Mouse (Mus musculus): Measurements from ENCODE around the gene Hs3st6. TPM values are rescaled to one million over a fixed set of nuclear protein-coding genes. Genes with fewer than 3 reads are reported as not detected.
A peak's percentile ranks its signal among the peaks of the same experiment; 100 is the strongest.

The Hs3st6 gene
- polyA plus RNA-seq, 1 experiment: not detected

GRCm38 (mm10) chr17:24798229-24798628 lies 45.4 kb downstream of the Hs3st6 start:
- TF ChIP-seq CTCF (IDR thresholded peaks at IDR 0.05; ENCODE audit: borderline replicate concordance, insufficient read depth, low read length): no peak
- TF ChIP-seq POLR2A (IDR thresholded peaks at IDR 0.05; ENCODE audit: low read depth, low read length): no peak
- H3K4me3 ChIP-seq (ENCODE audit: insufficient read depth, low read length): no peak overlapping the region
- H3K27ac ChIP-seq (ENCODE audit: insufficient read depth, low read length): no peak overlapping the region
- H3K4me1 ChIP-seq (ENCODE audit: control insufficient read depth, insufficient read depth, low read length): no peaks in the 10 kb centered on the region

GRCm38 (mm10) chr17:24799476-24799875 lies 46.7 kb downstream of the Hs3st6 start:
- Histone ChIP-seq H3K27ac (ENCODE audit: insufficient read depth, low read length) (no peak overlapping the region), H3K4me3 (ENCODE audit: insufficient read depth, low read length) (no peak overlapping the region), H3K4me1 (ENCODE audit: control insufficient read depth, insufficient read depth, low read length) (no peaks in the 10 kb centered on the region)
- TF ChIP-seq POLR2A (IDR thresholded peaks at IDR 0.05; ENCODE audit: low read depth, low read length) (no peak), CTCF (IDR thresholded peaks at IDR 0.05; ENCODE audit: borderline replicate concordance, insufficient read depth, low read length) (no peak)

GRCm38 (mm10) chr17:24800524-24800923 lies 47.7 kb downstream of the Hs3st6 start:
- H3K4me1 ChIP-seq (ENCODE audit: control insufficient read depth, insufficient read depth, low read length): no peaks in the 10 kb centered on the region

GRCm38 (mm10) chr17:24803952-24804951 lies 51.5 kb downstream of the Hs3st6 start, which contains the start of gene Meiob:
TSS of gene Meiob (plus strand) at chr17:24804289.
- peak within 1 kb of the TSS; percentile 49 for H3K4me3 ChIP-seq (ENCODE audit: insufficient read depth, low read length)
- no peak for TF ChIP-seq CTCF (IDR thresholded peaks at IDR 0.05; ENCODE audit: borderline replicate concordance, insufficient read depth, low read length)
- TF ChIP-seq POLR2A (IDR thresholded peaks at IDR 0.05; ENCODE audit: low read depth, low read length): no peak
- no peak within 1 kb of the TSS for H3K27ac ChIP-seq (ENCODE audit: insufficient read depth, low read length)
- no peaks in the 10 kb centered on the region for H3K4me1 ChIP-seq (ENCODE audit: control insufficient read depth, insufficient read depth, low read length)

More at GRCm38 (mm10) chr17:24800524-24800923, 47.7 kb downstream of the Hs3st6 start:
- TF ChIP-seq POLR2A (IDR thresholded peaks at IDR 0.05; ENCODE audit: low read depth, low read length) (no peak), CTCF (IDR thresholded peaks at IDR 0.05; ENCODE audit: borderline replicate concordance, insufficient read depth, low read length) (no peak)
- H3K4me3 ChIP-seq (ENCODE audit: insufficient read depth, low read length): no peak overlapping the region
- H3K27ac ChIP-seq (ENCODE audit: insufficient read depth, low read length): no peak overlapping the region

Other genes with a start within 250 kb of the Hs3st6 start
- 161 and 163 TPM in 2 replicates for gene Traf7, start 225.1 kb upstream of the Hs3st6 start, polyA plus RNA-seq (2011; ENCODE audit: insufficient read length, low read depth, missing spikeins)
- 1.4 and 1.6 TPM in 2 replicates for gene Rab26, start 218.8 kb upstream of the Hs3st6 start, polyA plus RNA-seq (2011; ENCODE audit: insufficient read length, low read depth, missing spikeins)
- 63.1 and 66.7 TPM in 2 replicates for gene Pkd1, start 203.2 kb upstream of the Hs3st6 start, polyA plus RNA-seq (2011; ENCODE audit: insufficient read length, low read depth, missing spikeins)
- 75.0 and 83.8 TPM in 2 replicates for gene Tsc2, start 120.4 kb upstream of the Hs3st6 start, polyA plus RNA-seq (2011; ENCODE audit: insufficient read length, low read depth, missing spikeins)
- gene Nthl1, start 120.3 kb upstream of the Hs3st6 start, polyA plus RNA-seq (2011; ENCODE audit: insufficient read length, low read depth, missing spikeins): 8.7 and 11.1 TPM in 2 replicates
- 24.2 and 25.9 TPM in 2 replicates for gene Slc9a3r2, start 102.7 kb upstream of the Hs3st6 start, polyA plus RNA-seq (2011; ENCODE audit: insufficient read length, low read depth, missing spikeins)
- not detected in 2 replicates for gene Npw, start 94.5 kb upstream of the Hs3st6 start, polyA plus RNA-seq (2011; ENCODE audit: insufficient read length, low read depth, missing spikeins)
- 21.6 and 22.2 TPM in 2 replicates for gene Zfp598, start 83.3 kb upstream of the Hs3st6 start, polyA plus RNA-seq (2011; ENCODE audit: insufficient read length, low read depth, missing spikeins)
- 0.99 and 1.1 TPM in 2 replicates for gene Syngr3, start 63.0 kb upstream of the Hs3st6 start, polyA plus RNA-seq (2011; ENCODE audit: insufficient read length, low read depth, missing spikeins)
- 26.8 and 34.7 TPM in 2 replicates for gene Gfer, start 56.8 kb upstream of the Hs3st6 start, polyA plus RNA-seq (2011; ENCODE audit: insufficient read length, low read depth, missing spikeins)
- gene Noxo1, start 56.8 kb upstream of the Hs3st6 start, polyA plus RNA-seq (2011; ENCODE audit: insufficient read length, low read depth, missing spikeins): 1.2 and 2.4 TPM in 2 replicates
- 24.8 and 27.5 TPM in 2 replicates for gene Tbl3, start 45.3 kb upstream of the Hs3st6 start, polyA plus RNA-seq (2011; ENCODE audit: insufficient read length, low read depth, missing spikeins)
- gene Rnf151, start 34.9 kb upstream of the Hs3st6 start, polyA plus RNA-seq (2011; ENCODE audit: insufficient read length, low read depth, missing spikeins): 0.58 TPM in 1 of 2 replicates, not detected in the other
- 1,298 and 1,393 TPM in 2 replicates for gene Rps2, start 34.9 kb upstream of the Hs3st6 start, polyA plus RNA-seq (2011; ENCODE audit: insufficient read length, low read depth, missing spikeins)
- 96.8 and 100 TPM in 2 replicates for gene Ndufb10, start 28.5 kb upstream of the Hs3st6 start, polyA plus RNA-seq (2011; ENCODE audit: insufficient read length, low read depth, missing spikeins)
- not detected in 2 replicates for gene Rpl3l, start 25.2 kb upstream of the Hs3st6 start, polyA plus RNA-seq (2011; ENCODE audit: insufficient read length, low read depth, missing spikeins)
- 80.8 and 110 TPM in 2 replicates for gene Msrb1, start 16.3 kb upstream of the Hs3st6 start, polyA plus RNA-seq (2011; ENCODE audit: insufficient read length, low read depth, missing spikeins)
- gene Meiob, start 51.3 kb downstream of the Hs3st6 start, polyA plus RNA-seq (2011; ENCODE audit: insufficient read length, low read depth, missing spikeins): not detected in 2 replicates
- gene Hagh, start 87.2 kb downstream of the Hs3st6 start, polyA plus RNA-seq (2011; ENCODE audit: insufficient read length, low read depth, missing spikeins): 14.3 and 18.9 TPM in 2 replicates
- gene Fahd1, start 97.4 kb downstream of the Hs3st6 start, polyA plus RNA-seq (2011; ENCODE audit: insufficient read length, low read depth, missing spikeins): 9.3 and 11.5 TPM in 2 replicates
- gene Igfals, start 113.0 kb downstream of the Hs3st6 start, polyA plus RNA-seq (2011; ENCODE audit: insufficient read length, low read depth, missing spikeins): not detected in 2 replicates
- 22.2 and 25.6 TPM in 2 replicates for gene Nubp2, start 133.4 kb downstream of the Hs3st6 start, polyA plus RNA-seq (2011; ENCODE audit: insufficient read length, low read depth, missing spikeins)
- 15.5 and 17.4 TPM in 2 replicates for gene Spsb3, start 133.7 kb downstream of the Hs3st6 start, polyA plus RNA-seq (2011; ENCODE audit: insufficient read length, low read depth, missing spikeins)
- gene Eme2, start 142.1 kb downstream of the Hs3st6 start, polyA plus RNA-seq (2011; ENCODE audit: insufficient read length, low read depth, missing spikeins): 12.4 and 14.7 TPM in 2 replicates
- gene Mrps34, start 142.1 kb downstream of the Hs3st6 start, polyA plus RNA-seq (2011; ENCODE audit: insufficient read length, low read depth, missing spikeins): 25.5 and 28.7 TPM in 2 replicates
- gene Nme3, start 143.5 kb downstream of the Hs3st6 start, polyA plus RNA-seq (2011; ENCODE audit: insufficient read length, low read depth, missing spikeins): 2.7 and 4.7 TPM in 2 replicates
- gene Mapk8ip3, start 184.0 kb downstream of the Hs3st6 start, polyA plus RNA-seq (2011; ENCODE audit: insufficient read length, low read depth, missing spikeins): 61.9 and 72.0 TPM in 2 replicates
- gene Jpt2, start 207.7 kb downstream of the Hs3st6 start, polyA plus RNA-seq (2011; ENCODE audit: insufficient read length, low read depth, missing spikeins): 90.5 and 109 TPM in 2 replicates